Mouse (Mus musculus) c-Kit-positive CD71-positive TER-119-negative erythroid progenitor cells, embryonic 14.5 days (primary cell): Measurements from ENCODE around the gene Gm17087.

ENCODE experiments used
- DNase-seq: peaks from one replicate; pipeline ENCODE4 v3.0.0-alpha.2; 2013; ENCODE audit warnings: low read depth

The Gm17087 gene

GRCm38 (mm10) chr17:8541974-8542538 lies 24.7 kb downstream of the Gm17087 start:
- no peak for DNase-seq

GRCm38 (mm10) chr17:8538102-8538501 lies 28.6 kb downstream of the Gm17087 start:
- no peak for DNase-seq

GRCm38 (mm10) chr17:8536522-8536921 lies 30.2 kb downstream of the Gm17087 start:
- DNase-seq: no peak

GRCm38 (mm10) chr17:8533828-8534227 lies 32.9 kb downstream of the Gm17087 start:
- DNase-seq: no peak

- no peak for DNase-seq
Observed at GRCm38 (mm10) chr17:8532609-8533008, 34.1 kb downstream of the Gm17087 start.

GRCm38 (mm10) chr17:8528641-8529040 lies 38.1 kb downstream of the Gm17087 start:
- DNase-seq: no peak

GRCm38 (mm10) chr17:8526815-8527261 lies 39.9 kb downstream of the Gm17087 start:
- DNase-seq: no peak

- DNase-seq: no peak
Observed at GRCm38 (mm10) chr17:8525971-8526740, 40.6 kb downstream of the Gm17087 start.

GRCm38 (mm10) chr17:8525225-8525721 lies 41.5 kb downstream of the Gm17087 start, which contains the start of gene Pde10a:
TSS of gene Pde10a (plus strand) at chr17:8525372.
- DNase-seq: no peak

- DNase-seq: no peak
Observed at GRCm38 (mm10) chr17:8524387-8525165, 42.2 kb downstream of the Gm17087 start.

GRCm38 (mm10) chr17:8523986-8524385 lies 42.8 kb downstream of the Gm17087 start:
- no peak for DNase-seq

- DNase-seq: no peak
Observed at GRCm38 (mm10) chr17:8516006-8516405, 50.7 kb downstream of the Gm17087 start.
